Mouse (Mus musculus) kidney, embryonic 14.5 days (tissue): ENCODE results near the gene Porcn. TPM values are rescaled to one million over a fixed set of nuclear protein-coding genes. Genes with fewer than 3 reads are reported as not detected.

Experiments used
- ATAC-seq: fragments of 200-750 bp; cut with Nextera tagmentation; 2 replicates; pipeline ENCODE4 v1.8.0; 2017; ENCODE audit warnings: moderate number of reproducible peaks, mild to moderate bottlenecking, moderate TSS enrichment, moderate library complexity; ENCODE audit not compliant: low FRiP score, low TSS enrichment
- H3K27ac ChIP-seq: fragments of 300-500 bp; sonication (generic); 2 replicates; pipeline ENCODE4 v1.5.1; 2014; ENCODE audit warnings: low read depth, mild to moderate bottlenecking, low read length, moderate library complexity, mixed read lengths
- H3K27me3 ChIP-seq: fragments of 300-500 bp; sonication (generic); 2 replicates; pipeline ENCODE4 v1.6.1; 2014; ENCODE audit warnings: mild to moderate bottlenecking, low read length; ENCODE audit not compliant: control insufficient read depth, insufficient read depth
- H3K36me3 ChIP-seq: fragments of 300-500 bp; sonication (generic); 2 replicates; pipeline ENCODE4 v1.6.1; 2014; ENCODE audit warnings: low read length, mixed read lengths; ENCODE audit not compliant: control insufficient read depth, insufficient read depth
- H3K4me1 ChIP-seq: fragments of 300-500 bp; sonication (generic); 2 replicates; pipeline ENCODE4 v1.6.1; 2014; ENCODE audit warnings: low read length, mixed read lengths; ENCODE audit not compliant: control insufficient read depth, insufficient read depth
- H3K4me2 ChIP-seq: fragments of 300-500 bp; sonication (generic); replicated peaks from 2 replicates; pipeline ENCODE4 v1.6.1; 2014; ENCODE audit warnings: low read depth, mild to moderate bottlenecking, low read length
- H3K4me3 ChIP-seq: fragments of 300-500 bp; sonication (generic); 2 replicates; pipeline ENCODE4 v1.5.1; 2014; ENCODE audit warnings: mild to moderate bottlenecking, low read length
- H3K9ac ChIP-seq: fragments of 300-500 bp; sonication (generic); 2 replicates; pipeline ENCODE4 v1.6.1; 2014; ENCODE audit warnings: low read depth, mild to moderate bottlenecking, low read length, moderate library complexity
- H3K9me3 ChIP-seq: fragments of 300-500 bp; sonication (generic); 2 replicates; pipeline ENCODE4 v1.6.1; 2016; ENCODE audit warnings: low read length; ENCODE audit not compliant: control insufficient read depth
- WGBS: fragments of 180-500 bp; shearing (Covaris S2); extraction: QIAGEN DNeasy Blood & Tissue Kit; methylation state at CpG from one replicate; pipeline ENCODE4 v1.1.7; 2014; 5-methylcytosine and 5-hydroxymethylcytosine counted together
- polyA plus RNA-seq: library from polyadenylated mRNA; unstranded; fragments of >200 nt; fragmentation: Nextera tagmentation; extraction: Ambion mirVana; gene quantifications from 2 replicates; pipeline ENCODE4 v1.2.1, GENCODE M21; 2014

The Porcn gene
- polyA plus RNA-seq, 1 experiment from 2014 or later = 8.1 TPM

DNA sequence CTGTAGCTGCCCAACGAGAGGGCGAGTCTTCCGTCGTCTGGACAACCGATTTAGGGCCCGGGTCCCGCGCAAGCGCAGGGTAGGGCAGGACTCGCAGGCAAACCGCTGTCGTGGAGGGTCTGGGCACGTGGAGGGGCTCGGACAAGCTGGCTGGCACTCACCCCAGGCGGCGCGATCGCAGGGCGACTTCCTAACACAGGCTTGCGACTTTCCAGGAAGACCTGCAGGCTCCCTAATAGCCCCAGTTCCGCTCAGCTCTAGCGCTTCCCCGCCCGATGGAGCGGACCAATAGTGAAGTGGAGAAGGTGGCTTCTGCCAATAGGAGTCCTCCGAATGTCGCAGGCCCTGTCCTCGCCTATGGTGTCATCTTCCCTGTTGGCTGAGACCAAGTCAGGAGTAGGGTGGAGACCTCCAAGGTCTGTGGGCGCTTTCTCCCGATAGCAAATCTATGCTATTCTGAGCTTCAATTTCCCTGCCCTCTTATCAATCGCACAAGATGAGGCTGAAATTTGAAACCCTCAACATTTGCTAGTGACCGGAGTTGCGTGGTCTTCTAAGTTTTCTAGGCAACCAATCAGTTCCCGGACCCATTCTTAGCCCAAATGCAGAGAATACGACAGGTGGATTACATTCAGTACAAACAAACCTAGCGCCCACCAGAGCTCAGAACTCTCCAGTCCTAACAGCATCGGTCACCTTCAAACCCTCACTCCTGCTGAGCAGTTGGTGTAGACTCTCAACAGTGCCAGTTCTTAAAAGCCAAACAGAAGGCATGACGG, 13.5 kb downstream of the Porcn start:
- Histone ChIP-seq H3K4me2 (peak overlapping the region; percentile 47), H3K4me1 (no peaks in the 10 kb centered on the region), H3K27me3 (no peaks in the 10 kb centered on the region), H3K9me3 (no peaks in the 10 kb centered on the region), H3K4me3 (peak overlapping the region; percentile 51), H3K27ac (0 out of 2 replicates have a peak overlapping the region, but pooled peaks have one; percentile 20), H3K9ac (peak overlapping the region; percentile 60; the same call in 1 of the 2 replicates), H3K36me3 (no peaks in the 10 kb centered on the region)
- peak; percentile 97 for ATAC-seq
- WGBS = 23% methylated on average over 38 of the region's 38 CpGs

GRCm38 (mm10) chrX:8192126-8192639, 14.1 kb downstream of the Porcn start:
- H3K36me3 ChIP-seq = no peaks in the 10 kb centered on the region
- ATAC-seq = peak; percentile 63
- no peaks in the 10 kb centered on the region for H3K27me3 ChIP-seq
- peak overlapping the region; percentile 60; the same call in 1 of the 2 replicates for H3K9ac ChIP-seq
- H3K4me2 ChIP-seq = peak overlapping the region; percentile 47
- no peaks in the 10 kb centered on the region for H3K4me1 ChIP-seq
- WGBS = 25% methylated on average over 13 of the region's 13 CpGs
- peak overlapping the region; percentile 51 for H3K4me3 ChIP-seq
- H3K27ac ChIP-seq = 0 out of 2 replicates have a peak overlapping the region, but pooled peaks have one; percentile 20
- H3K9me3 ChIP-seq = no peaks in the 10 kb centered on the region

- ATAC-seq = no peak
- Histone ChIP-seq H3K27me3 (no peaks in the 10 kb centered on the region), H3K27ac (no peak overlapping the region), H3K9ac (no peak overlapping the region), H3K36me3 (no peaks in the 10 kb centered on the region), H3K4me3 (no peak overlapping the region), H3K4me1 (no peaks in the 10 kb centered on the region), H3K9me3 (no peaks in the 10 kb centered on the region), H3K4me2 (no peak overlapping the region)
- 15% methylated on average over 7 of the region's 7 CpGs for WGBS
These were observed 23.3 kb downstream of the Porcn start for GRCm38 (mm10) chrX:8182871-8183540.

DNA sequence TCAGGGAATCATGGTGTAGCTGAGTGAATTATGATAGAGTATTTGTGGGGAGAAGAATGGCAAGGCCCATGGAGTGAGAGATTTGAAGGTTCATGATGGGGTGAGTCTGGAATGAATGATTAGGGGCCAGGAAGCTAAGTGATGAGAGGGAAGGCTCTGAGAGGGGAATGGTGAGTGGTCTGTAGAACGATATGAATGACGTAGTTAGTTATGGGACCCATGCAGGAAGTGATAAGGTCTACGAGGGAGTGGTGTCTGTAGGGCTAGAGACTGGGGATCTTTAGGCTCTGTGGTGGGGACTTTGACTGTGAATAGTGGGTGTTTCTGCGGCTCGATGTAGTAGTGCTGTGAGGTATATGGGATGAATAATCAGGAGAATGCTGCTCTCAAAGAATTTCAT, 26.7 kb downstream of the Porcn start:
- Histone ChIP-seq H3K4me1 (no peaks in the 10 kb centered on the region), H3K9me3 (no peaks in the 10 kb centered on the region), H3K27ac (no peak overlapping the region), H3K36me3 (no peaks in the 10 kb centered on the region), H3K4me2 (no peak overlapping the region), H3K4me3 (no peak overlapping the region), H3K9ac (no peak overlapping the region), H3K27me3 (no peaks in the 10 kb centered on the region)
- 92% methylated on average over 5 of the region's 5 CpGs for WGBS
- ATAC-seq = no peak

DNA sequence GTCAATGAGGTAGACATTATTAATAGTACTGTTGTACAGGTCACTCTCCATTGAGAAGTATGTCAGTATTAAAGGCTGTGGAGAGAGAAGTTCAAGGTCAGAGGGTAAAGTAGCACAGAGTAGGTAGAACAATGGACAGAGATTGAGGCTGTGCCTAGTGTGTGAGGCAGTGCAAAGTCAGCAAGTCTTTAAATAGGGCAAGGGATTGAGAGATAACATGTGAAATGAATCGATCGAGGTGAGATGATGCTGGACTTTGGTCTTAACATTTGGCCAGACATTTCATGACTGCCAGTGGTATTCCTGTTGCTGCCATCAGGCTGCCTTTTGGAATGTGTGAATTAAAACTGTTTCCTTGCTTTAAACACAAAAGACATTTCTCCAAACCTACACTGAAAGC, 27.5 kb downstream of the Porcn start:
- Histone ChIP-seq H3K27me3 (no peaks in the 10 kb centered on the region), H3K9me3 (no peaks in the 10 kb centered on the region), H3K27ac (no peak overlapping the region), H3K4me3 (no peak overlapping the region), H3K36me3 (no peaks in the 10 kb centered on the region), H3K9ac (no peak overlapping the region), H3K4me1 (no peaks in the 10 kb centered on the region), H3K4me2 (no peak overlapping the region)
- 95% methylated on average over 2 of the region's 2 CpGs for WGBS
- ATAC-seq = no peak

- Histone ChIP-seq H3K9ac (peak within 1 kb of the TSS; percentile 56), H3K36me3 (0 out of 2 replicates have a peak, but pooled peaks cover 4% of the 10 kb centered on the region), H3K4me2 (peak within 1 kb of the TSS; percentile 43), H3K4me3 (peak within 1 kb of the TSS; percentile 62), H3K4me1 (no peaks in the 10 kb centered on the region), H3K27ac (no peak within 1 kb of the TSS), H3K9me3 (no peaks in the 10 kb centered on the region), H3K27me3 (no peaks in the 10 kb centered on the region)
- WGBS = 20% methylated on average over 56 of the region's 56 CpGs
- ATAC-seq = peak; percentile 96
These were observed 30.6 kb downstream of the Porcn start, which contains the start of gene Tbc1d25 for GRCm38 (mm10) chrX:8175504-8176385. Gene Tbc1d25 (minus strand): TSS chrX:8176181.

- Histone ChIP-seq H3K9me3 (no peaks in the 10 kb centered on the region), H3K9ac (peak overlapping the region; percentile 56; the same call in 1 of the 2 replicates), H3K4me1 (no peaks in the 10 kb centered on the region), H3K36me3 (peaks cover 4% of the 10 kb centered on the region; the same call in 1 of the 2 replicates), H3K4me2 (peak overlapping the region; percentile 43), H3K27me3 (no peaks in the 10 kb centered on the region), H3K27ac (no peak overlapping the region), H3K4me3 (peak overlapping the region; percentile 62)
- ATAC-seq = no peak; the same call in 1 of the 2 replicates
- WGBS = 17% methylated on average over 4 of the region's 4 CpGs
These were observed 31.2 kb downstream of the Porcn start for GRCm38 (mm10) chrX:8175169-8175503.

- no peak overlapping the region for H3K4me3 ChIP-seq
- no peak overlapping the region for H3K27ac ChIP-seq
- H3K9ac ChIP-seq = no peak overlapping the region
- H3K36me3 ChIP-seq = peaks cover 6% of the 10 kb centered on the region; the same call in 1 of the 2 replicates
- no peak overlapping the region for H3K4me2 ChIP-seq
- ATAC-seq = no peak
- no peaks in the 10 kb centered on the region for H3K9me3 ChIP-seq
- no peaks in the 10 kb centered on the region for H3K4me1 ChIP-seq
- H3K27me3 ChIP-seq = no peaks in the 10 kb centered on the region
- WGBS = 92% methylated on average over 10 of the region's 10 CpGs
These were observed 38.3 kb downstream of the Porcn start for GRCm38 (mm10) chrX:8167716-8168647.
